Mouse (Mus musculus): Measurements from ENCODE around the gene 5430419D17Rik.
A peak's percentile ranks its signal among the peaks of the same experiment; 100 is the strongest.

Gene 5430419D17Rik

GRCm38 (mm10) chr7:131317587-131317986 lies 143.4 kb downstream of the 5430419D17Rik start:
- DNase-seq (ENCODE audit: low read depth) = no peak

GRCm38 (mm10) chr7:131318340-131318739 lies 144.1 kb downstream of the 5430419D17Rik start:
- DNase-seq (ENCODE audit: low read depth) = no peak

GRCm38 (mm10) chr7:131322192-131322591 lies 148.0 kb downstream of the 5430419D17Rik start, which contains the start of gene Cuzd1:
Gene Cuzd1 (minus strand): TSS chr7:131322292.
- no peak for DNase-seq (ENCODE audit: low read depth)

- peak; percentile 3 for DNase-seq (ENCODE audit: low read depth)
Observed at GRCm38 (mm10) chr7:131327054-131327453, 152.9 kb downstream of the 5430419D17Rik start.

GRCm38 (mm10) chr7:131329416-131329815 lies 155.2 kb downstream of the 5430419D17Rik start, which contains the start of gene Fam24b:
Gene Fam24b (minus strand): TSS chr7:131329516.
- DNase-seq (ENCODE audit: low read depth) = no peak

- DNase-seq (ENCODE audit: low read depth) = no peak
Observed at GRCm38 (mm10) chr7:131331688-131332087, 157.5 kb downstream of the 5430419D17Rik start.

GRCm38 (mm10) chr7:131333564-131333963 lies 159.4 kb downstream of the 5430419D17Rik start, which contains the start of gene Fam24a:
Gene Fam24a (plus strand): TSS chr7:131333864.
- DNase-seq (ENCODE audit: low read depth) = no peak

GRCm38 (mm10) chr7:131337502-131338068 lies 163.4 kb downstream of the 5430419D17Rik start:
- DNase-seq (ENCODE audit: low read depth) = no peak

- DNase-seq (ENCODE audit: low read depth) = no peak
Observed at GRCm38 (mm10) chr7:131345856-131346541, 171.8 kb downstream of the 5430419D17Rik start.

Data from induced T-regulatory cell, adult 2 months (primary cell).